Mouse (Mus musculus) skeletal muscle tissue, adult 2 months (tissue): ENCODE data around the gene Cd164.
A peak's percentile ranks its signal among the peaks of the same experiment; 100 is the strongest.

Source experiments
- DNase-seq: peaks from one replicate; pipeline ENCODE4 v3.0.0-alpha.2; 2012; ENCODE audit warnings: low read depth, low spot score

Cd164 gene

GRCm38 (mm10) chr10:41500941-41501340 is 18.3 kb upstream of the Cd164 start:
- DNase-seq: peak; percentile 84

- no peak for DNase-seq
Observed at GRCm38 (mm10) chr10:41504996-41505395, 14.2 kb upstream of the Cd164 start.

DNA sequence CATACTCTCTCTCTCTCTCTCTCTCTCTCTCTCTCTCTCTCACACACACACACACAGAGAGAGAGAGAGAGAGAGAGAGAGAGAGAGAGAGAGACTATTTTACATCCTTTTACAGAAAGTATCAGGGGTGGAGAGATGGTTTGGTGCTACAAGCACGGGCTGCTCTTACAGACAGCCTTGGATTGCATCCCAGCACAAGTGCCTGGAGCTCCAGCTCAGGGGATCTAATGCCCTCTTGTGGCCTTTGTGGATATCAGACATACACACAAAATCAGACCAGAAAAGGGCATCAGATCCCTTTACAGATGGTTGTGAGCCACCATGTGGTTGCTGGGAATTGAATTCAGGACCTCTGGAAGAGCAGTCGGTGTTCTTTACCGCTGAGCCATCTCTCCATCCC is 13.8 kb upstream of the Cd164 start:
- peak; percentile 78 for DNase-seq

GRCm38 (mm10) chr10:41509160-41509559 is 10.1 kb upstream of the Cd164 start:
- no peak for DNase-seq

DNA sequence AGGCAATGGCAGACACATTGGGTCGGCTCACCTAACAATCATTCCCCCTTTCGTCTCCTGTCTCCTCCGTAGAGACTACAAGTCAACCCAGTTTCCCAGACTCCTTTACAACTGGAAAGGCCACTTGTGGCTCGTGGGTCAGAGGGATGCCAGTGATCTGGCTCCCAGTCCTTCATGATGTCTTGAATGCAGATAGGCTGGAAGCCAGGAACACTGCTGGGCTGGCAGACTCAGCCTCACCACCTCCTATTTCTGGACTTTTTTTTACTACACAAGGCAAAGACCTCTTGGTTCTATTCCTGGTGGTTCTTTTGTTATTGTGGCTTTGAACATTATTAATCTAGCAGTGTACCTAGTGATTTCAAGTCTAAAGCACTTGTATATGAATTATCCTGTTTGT is 4.9 kb upstream of the Cd164 start:
- no peak for DNase-seq

GRCm38 (mm10) chr10:41514921-41515320 is 4.3 kb upstream of the Cd164 start:
- no peak for DNase-seq

- peak; percentile 72 for DNase-seq
Observed at GRCm38 (mm10) chr10:41518508-41518980, 670 bp upstream of the Cd164 start.

DNA sequence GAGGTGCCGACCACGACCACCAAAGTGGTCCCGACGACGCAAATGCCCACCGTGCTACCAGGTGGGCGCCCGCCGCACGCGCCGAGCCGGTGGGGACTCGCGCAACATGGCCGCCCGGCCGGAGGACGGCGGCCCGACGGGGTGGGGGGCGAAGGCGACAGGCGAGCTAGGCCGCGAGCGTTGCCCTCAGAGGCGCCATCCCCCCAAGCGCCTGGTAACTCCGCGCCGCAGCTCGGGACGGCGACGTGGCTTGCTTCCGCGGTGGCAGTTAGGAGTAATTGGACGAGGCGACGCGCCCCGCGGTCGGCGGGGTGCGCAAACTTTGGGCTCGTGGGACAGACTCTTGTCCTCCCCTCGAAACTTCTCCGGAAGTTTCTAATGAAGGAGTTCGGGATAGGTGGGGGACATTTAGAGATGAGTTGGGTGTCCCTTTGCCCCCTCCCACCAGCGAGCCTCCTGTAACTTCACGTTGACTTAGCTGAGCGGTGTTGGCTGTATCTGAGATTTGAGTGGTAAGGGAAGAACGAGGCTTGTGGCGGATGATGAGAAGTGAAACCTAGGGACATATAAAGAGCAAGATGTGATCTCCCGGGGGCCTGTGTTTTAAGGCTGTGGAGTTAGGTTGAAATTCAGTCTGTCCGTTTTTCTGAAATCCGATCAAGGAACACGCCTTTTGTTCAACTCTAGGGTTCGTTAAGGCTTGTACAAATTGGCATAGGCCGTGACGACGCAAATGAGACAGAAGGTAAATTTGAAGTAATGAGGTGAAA is 611 bp downstream of the Cd164 start:
- DNase-seq: peak; percentile 32

DNA sequence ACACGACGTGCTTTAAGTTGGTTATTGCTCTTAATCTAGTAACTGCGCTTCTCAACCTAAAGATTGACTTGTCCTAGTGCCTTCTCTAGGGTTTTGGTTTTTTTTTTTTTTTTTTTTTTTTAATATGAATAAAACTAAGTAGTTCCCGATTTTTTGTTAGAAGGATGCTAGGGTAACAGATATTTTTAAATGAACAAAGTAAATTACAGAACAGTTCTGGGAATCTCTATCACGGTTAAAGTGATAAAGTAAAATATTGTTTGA is 1.1 kb downstream of the Cd164 start:
- no peak for DNase-seq

DNA sequence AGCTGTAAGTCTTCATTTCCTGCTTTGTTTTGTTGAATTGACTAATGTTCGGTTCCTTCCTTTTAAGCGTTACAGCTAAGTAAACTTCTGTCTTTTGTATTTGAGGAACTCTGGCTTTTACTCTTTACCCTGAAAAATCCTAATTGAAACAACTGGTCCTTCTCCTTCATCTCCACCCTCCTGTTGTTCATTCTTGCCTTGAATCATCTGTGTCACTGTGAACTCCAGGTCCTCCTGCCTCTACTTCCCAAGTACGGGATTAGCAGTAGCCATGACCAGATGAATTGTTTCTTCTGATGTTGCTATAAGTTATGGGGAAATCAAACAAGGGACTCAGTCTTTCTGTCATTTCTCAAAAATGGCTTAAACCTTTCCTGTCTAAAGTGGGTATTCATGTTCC is 4.2 kb downstream of the Cd164 start:
- no peak for DNase-seq

DNA sequence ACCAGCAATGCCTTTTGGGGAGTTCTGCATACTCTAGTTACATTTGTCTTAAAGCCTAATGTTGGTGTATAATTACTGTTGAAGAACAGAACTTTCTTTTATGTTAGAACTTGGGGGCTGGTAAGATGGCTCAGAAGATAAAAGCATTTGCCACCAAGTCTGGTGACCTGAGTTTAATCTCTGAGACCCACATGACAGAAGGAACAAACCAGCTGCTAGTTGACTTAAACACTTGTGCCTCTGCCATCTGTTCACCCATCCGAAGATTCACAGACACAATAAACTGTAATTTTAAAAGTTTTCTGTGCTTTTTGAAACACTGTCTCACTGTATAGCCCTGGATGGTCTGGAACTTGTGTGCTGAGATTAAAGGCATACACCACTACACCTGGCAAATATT is 6.5 kb downstream of the Cd164 start:
- DNase-seq: no peak

DNA sequence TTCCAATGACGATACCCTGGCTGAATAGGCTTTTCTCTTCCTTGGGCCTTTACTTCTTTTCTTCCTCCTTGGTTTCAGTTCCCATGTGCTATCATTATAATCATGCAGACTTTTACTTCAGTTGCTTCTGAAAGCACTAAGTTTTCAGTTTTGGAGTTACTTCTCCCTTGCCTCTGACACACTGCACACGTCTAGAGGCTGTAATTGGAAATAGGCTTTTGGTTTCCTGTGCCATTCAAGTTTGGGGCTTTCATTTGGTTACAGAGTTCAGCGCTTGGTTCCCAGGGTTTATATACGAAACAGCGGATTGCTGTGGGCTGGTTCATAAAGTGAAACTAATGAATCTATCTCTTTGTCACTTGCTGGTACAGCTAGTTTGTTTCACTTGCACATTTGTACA is 10.8 kb downstream of the Cd164 start:
- DNase-seq: no peak

DNA sequence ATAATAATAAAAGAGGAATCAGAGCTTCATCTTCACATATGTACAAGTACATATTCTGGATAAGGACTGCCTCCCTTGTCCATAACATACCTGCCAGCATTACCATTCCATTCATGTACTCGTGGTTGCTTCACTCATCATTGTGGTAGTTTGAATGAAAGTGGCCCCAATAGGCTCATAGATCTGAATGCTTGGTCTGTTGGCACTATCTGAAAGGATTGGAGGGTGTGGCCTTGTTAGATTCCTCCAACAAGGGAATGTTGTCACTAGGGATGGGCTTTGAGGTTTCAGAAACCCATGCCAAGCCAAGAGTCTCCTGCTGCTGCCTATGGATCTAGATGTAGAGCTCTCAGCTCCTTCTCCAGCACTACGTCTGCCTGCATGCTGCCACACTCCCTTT is 16.8 kb downstream of the Cd164 start:
- DNase-seq: no peak

DNA sequence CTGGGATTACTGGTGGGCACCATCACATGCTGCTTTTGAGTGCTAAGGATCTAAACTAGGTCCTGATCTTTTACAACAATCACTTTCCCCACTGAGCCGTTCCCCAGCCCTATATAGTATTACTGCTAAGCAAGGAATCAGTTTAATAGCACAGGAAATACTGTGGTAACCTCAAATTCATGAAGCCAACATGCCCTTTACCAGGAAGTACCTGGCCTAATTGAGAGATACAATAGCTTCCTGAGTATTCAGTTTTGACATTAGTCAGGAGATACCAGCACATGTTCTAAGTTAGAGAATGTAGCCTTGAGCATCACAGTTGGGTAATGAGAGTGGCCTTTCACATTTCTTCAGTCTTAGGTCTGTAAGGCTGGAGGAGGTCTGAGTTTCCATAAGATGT is 17.5 kb downstream of the Cd164 start:
- no peak for DNase-seq

- DNase-seq: no peak
Observed at GRCm38 (mm10) chr10:41537226-41537982, 18.2 kb downstream of the Cd164 start.

GRCm38 (mm10) chr10:41537983-41538330 is 18.7 kb downstream of the Cd164 start:
- no peak for DNase-seq

DNA sequence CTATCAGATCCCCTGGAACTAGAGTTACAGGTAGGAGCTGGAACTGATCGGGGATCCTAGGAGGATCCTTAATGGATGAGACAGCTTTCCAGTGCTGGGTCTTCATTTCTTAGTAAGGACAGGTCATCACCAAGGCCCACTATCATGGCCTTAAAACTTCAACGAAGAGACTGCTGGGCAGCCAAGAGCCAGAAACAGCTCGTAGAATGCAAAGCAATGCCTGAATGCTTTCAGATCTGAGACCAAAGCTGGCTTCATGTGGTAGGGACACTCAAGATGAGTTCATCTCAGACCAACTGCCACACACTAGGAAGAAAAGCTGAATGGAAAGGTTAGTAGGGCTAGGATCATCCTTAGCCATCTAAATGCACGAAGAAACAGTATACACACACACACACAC is 19.8 kb downstream of the Cd164 start:
- no peak for DNase-seq

GRCm38 (mm10) chr10:41542057-41542456 is 22.8 kb downstream of the Cd164 start:
- DNase-seq: no peak

DNA sequence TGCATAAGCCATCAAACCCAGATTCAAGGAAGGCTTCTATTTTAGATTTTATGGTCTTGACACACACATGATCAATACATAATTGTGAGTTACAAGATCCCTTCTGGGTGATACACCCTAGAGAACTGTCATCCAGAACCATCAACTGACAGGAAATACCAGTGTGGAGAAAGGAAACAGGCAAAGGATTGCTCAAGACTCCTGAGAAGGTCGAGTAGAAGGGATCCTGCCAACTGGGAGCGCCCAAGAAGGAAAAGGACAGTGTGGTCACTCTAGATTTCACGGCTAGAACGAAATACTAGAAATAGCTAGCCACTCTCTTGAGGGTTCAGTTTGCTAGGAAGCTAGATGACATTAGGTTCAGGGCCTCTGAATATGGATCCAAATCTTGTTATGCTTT is 24.2 kb downstream of the Cd164 start:
- DNase-seq: no peak

GRCm38 (mm10) chr10:41543844-41544243 is 24.6 kb downstream of the Cd164 start:
- no peak for DNase-seq

GRCm38 (mm10) chr10:41544481-41545190 is 25.4 kb downstream of the Cd164 start:
- DNase-seq: no peak

GRCm38 (mm10) chr10:41545224-41545755 is 26.1 kb downstream of the Cd164 start:
- DNase-seq: no peak
